Mouse (Mus musculus) small intestine, adult 2 months (tissue): ENCODE data around the gene March6. TPM values are rescaled to one million over a fixed set of nuclear protein-coding genes. Genes with fewer than 3 reads are reported as not detected.
A peak's percentile ranks its signal among the peaks of the same experiment; 100 is the strongest.

Experiments
- H3K27ac ChIP-seq: fragments of 200-500 bp; 2 replicates; pipeline ENCODE4 v1.5.1; 2012; ENCODE audit warnings: low read depth, low read length, control low read depth, inconsistent platforms; ENCODE audit not compliant: insufficient read depth
- H3K27me3 ChIP-seq: fragments of 200-500 bp; 2 replicates; pipeline ENCODE4 v1.6.1; 2012; ENCODE audit warnings: mild to moderate bottlenecking, moderate library complexity, low read length, inconsistent platforms; ENCODE audit not compliant: control insufficient read depth, insufficient read depth
- H3K36me3 ChIP-seq: fragments of 200-500 bp; 2 replicates; pipeline ENCODE4 v1.6.1; 2012; ENCODE audit warnings: mild to moderate bottlenecking, low read length, control low read depth, inconsistent platforms; ENCODE audit not compliant: control insufficient read depth, insufficient read depth
- H3K4me1 ChIP-seq: fragments of 200-500 bp; 2 replicates; pipeline ENCODE4 v1.6.1; 2012; ENCODE audit warnings: low read length, inconsistent platforms, mixed read lengths; ENCODE audit not compliant: control insufficient read depth, insufficient read depth, insufficient read length
- H3K4me3 ChIP-seq: fragments of 200-500 bp; 2 replicates; pipeline ENCODE4 v1.5.1; 2012; ENCODE audit warnings: low read depth, mild to moderate bottlenecking, control low read depth, inconsistent platforms, low read length, moderate library complexity
- CTCF ChIP-seq: fragments of 200-500 bp; IDR thresholded peaks from 2 replicates; pipeline ENCODE4 v1.5.1; 2012; ENCODE audit warnings: low read depth, mild to moderate bottlenecking, control low read depth, inconsistent platforms, low read length, moderate library complexity, mixed read lengths; ENCODE audit not compliant: insufficient replicate concordance, insufficient read length; ENCODE audit errors: extremely low read depth
- POLR2A ChIP-seq: fragments of 200-500 bp; IDR thresholded peaks from 2 replicates; pipeline ENCODE4 v1.6.1; 2012; ENCODE audit warnings: low read depth, mild to moderate bottlenecking, control low read depth, inconsistent platforms, low read length, moderate library complexity
- WGBS: fragments of 180-500 bp; shearing (Covaris S2); methylation state at CpG from one replicate; pipeline ENCODE4 v1.1.7; 2018; 5-methylcytosine and 5-hydroxymethylcytosine counted together
- polyA plus RNA-seq: library from polyadenylated mRNA; depleted of rRNA; stranded (reverse); fragments of >200 nt; gene quantifications from 2 replicates; pipeline ENCODE4 v1.2.3, GENCODE M21; 2012; rRNA removed

Gene March6
- polyA plus RNA-seq, result 9.5 and 18.1 TPM in 2 replicates

DNA sequence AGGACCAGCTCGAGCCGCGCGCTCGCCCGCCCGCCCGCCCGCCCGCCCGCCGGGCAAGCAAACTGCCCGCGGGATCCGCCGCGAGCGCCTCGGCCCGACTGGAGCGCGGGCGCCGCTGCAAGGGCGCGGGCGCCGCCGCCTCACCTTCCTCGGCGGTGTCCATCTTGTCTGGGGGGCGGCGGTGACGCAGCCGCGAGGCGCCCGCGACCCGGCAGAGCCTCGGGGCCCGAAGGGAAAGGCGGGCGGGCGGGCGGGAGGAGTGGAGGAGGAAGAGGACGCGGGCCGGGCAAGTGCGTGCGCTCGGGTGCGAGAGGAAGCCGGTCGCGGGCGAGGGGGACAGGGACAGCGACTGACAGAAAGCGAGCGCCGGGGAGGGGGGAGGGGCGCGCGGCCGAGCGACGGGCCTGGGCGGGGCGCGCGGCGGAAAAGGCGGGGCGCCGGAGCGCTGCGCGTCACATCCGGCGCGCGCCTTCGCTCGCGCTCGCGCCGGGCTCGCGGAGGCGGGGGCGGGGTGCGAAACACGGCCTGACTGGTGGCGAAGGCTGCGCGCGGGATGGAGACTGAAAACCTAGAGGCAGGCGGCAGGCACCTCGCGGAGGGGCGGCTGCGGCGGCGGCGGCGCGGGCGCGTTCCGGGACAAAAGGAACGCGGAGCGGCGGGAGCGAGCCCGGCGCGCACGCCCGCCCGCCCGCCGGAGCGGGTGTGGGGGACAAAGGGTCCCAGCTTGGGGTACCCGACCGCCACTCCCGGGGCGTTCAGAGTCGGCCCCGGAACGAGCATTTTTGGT lies at the start of gene March6:
March6 (minus strand) TSS at position 395 of the 787 bp plus-strand sequence.
- peak within 1 kb of the TSS; percentile 97 for H3K4me3 ChIP-seq
- H3K27ac ChIP-seq, result peak within 1 kb of the TSS; percentile 85
- under 1% methylated on average over 128 of the region's 132 CpGs for WGBS
- H3K36me3 ChIP-seq, result no peaks in the 10 kb centered on the region
- 0 out of 2 replicates have a peak, but pooled peaks cover 3% of the 10 kb centered on the region for H3K4me1 ChIP-seq
- H3K27me3 ChIP-seq, result no peaks in the 10 kb centered on the region
- peak; percentile 69; the same call in 1 of the 2 replicates for TF ChIP-seq POLR2A
- no peak for TF ChIP-seq CTCF

DNA sequence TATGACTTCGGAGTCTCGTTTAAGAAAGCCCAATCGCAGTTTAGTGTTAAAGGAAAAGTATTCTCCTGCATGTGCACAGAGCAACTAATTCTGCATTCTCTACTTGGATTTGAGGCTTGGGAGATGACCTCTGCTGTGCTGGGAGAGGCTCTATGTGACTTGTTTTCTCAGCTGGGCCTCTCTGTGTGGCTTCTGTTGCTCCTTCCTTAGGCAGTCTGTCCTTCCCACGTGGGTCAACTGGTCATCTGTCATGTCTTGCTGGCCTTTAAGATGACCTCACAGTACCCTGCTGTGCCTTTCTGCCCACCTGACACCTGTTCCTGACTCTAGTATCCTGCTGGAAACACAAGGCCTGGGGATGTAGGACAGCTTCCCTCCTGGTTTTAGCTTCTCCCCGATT lies 45.2 kb upstream of the March6 start:
- Histone ChIP-seq H3K4me3 (no peak overlapping the region), H3K4me1 (peaks cover 9% of the 10 kb centered on the region), H3K36me3 (peaks cover 3% of the 10 kb centered on the region), H3K27me3 (no peaks in the 10 kb centered on the region), H3K27ac (no peak overlapping the region)
- TF ChIP-seq CTCF (no peak), POLR2A (no peak)
- WGBS, result 83% methylated on average over 5 of the region's 5 CpGs

DNA sequence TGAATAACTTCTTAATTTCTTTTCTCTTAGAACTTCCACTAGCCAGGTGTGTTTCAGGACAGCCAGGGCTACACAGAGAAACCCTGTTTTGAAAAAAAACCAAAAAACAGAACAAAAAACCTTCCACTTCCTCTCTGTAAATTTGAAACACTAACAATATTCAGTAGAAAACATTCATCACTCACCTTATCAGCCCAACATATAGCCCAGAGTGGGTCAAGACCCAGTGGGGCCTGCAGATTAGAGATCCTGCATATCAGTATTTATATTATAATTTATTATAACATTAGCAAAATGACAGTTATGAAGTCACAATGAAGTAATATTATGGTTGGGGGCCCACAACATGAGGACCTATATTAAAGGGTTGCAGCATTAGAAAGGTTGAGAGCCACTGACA lies 42.8 kb upstream of the March6 start:
- H3K36me3 ChIP-seq, result peaks cover 3% of the 10 kb centered on the region
- H3K4me3 ChIP-seq, result no peak overlapping the region
- H3K27ac ChIP-seq, result no peak overlapping the region
- TF ChIP-seq POLR2A (no peak), CTCF (no peak)
- H3K4me1 ChIP-seq, result peaks cover 20% of the 10 kb centered on the region
- no peaks in the 10 kb centered on the region for H3K27me3 ChIP-seq

DNA sequence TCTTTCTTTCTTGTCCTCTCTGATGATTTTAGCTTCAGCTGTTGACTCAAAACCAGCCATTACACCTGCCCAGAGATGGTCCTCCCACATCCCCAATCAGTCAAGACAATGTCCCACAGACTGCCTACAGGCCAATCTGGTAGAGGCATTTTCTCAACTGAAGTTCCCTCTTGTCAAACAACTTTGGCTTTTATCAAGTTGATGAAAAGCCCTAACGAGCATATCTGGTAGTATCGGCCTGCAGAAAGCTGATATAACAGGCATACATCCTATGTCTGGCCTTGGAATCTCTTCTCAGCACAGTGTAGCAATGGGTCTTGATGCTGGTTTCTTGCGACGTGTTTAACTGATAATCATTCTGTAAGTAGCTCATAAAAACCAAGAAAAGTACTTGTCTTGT lies 42.4 kb upstream of the March6 start:
- peaks cover 3% of the 10 kb centered on the region for H3K36me3 ChIP-seq
- TF ChIP-seq CTCF, result no peak
- no peak for TF ChIP-seq POLR2A
- 88% methylated on average over 4 of the region's 4 CpGs for WGBS
- no peaks in the 10 kb centered on the region for H3K27me3 ChIP-seq
- H3K4me3 ChIP-seq, result no peak overlapping the region
- H3K4me1 ChIP-seq, result peaks cover 23% of the 10 kb centered on the region
- H3K27ac ChIP-seq, result no peak overlapping the region

DNA sequence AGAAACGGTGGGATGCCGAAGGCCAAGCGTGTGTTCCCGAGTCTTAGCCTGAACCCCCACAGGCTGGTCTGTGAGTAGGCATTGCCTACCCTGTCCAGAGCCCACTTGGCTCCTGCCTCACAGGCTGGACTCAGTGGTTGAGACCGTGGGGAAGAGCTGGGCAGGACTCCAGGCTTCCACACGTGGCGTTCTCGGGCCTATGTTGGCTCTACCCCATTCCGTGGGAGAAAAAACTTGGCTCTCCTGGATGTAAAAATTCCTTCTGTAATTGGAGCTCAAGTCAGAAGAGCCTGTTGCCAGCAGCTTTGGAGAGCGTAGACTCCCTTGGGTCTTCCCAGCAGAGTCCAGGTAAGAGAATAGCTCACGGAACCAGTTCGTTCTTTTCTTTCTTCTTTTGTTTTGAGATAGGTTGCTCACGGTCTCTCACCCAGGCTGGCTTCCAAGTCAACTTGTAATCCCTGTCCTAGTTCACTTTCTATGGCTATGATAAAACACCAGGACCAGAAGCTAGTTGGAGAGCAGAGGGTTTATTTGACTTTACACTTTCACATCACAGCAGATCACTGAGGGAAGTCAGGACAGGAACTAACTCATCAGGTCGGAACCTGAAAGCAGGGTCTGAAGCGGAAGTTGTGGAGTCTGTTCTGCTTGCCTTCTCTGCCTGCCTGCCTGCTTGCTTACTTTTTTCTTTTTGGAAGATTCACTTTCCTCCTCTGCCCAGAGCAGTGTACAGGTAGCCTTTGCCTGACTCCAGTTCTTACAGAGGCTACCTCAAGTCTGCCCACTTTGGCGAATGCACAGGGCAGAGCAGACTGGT lies 41.3 kb upstream of the March6 start:
- TF ChIP-seq POLR2A (no peak), CTCF (no peak)
- Histone ChIP-seq H3K4me3 (no peak overlapping the region), H3K27ac (no peak overlapping the region), H3K27me3 (no peaks in the 10 kb centered on the region), H3K36me3 (peaks cover 3% of the 10 kb centered on the region), H3K4me1 (peaks cover 25% of the 10 kb centered on the region)
- WGBS, result 90% methylated on average over 16 of the region's 16 CpGs

DNA sequence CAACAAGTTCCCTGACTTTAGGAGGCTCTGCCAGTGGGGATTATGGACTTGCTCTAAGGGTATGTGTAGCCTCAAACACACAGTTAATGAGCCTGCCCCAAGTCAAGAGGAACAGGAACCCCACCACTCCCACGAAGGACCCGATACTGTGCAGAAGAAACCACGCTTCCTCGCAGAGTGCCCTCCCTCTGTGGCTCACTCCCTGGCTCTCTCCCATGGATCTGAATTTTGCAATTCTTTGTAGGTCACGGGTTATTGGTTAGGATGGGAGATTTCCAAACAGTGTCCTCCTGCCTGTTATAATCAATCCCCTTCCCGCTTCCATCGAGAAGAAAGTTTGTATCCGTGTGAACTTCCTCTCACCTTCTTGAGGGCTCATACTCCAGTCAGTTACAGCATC lies 40.1 kb upstream of the March6 start:
- WGBS, result 92% methylated on average over 8 of the region's 8 CpGs
- H3K36me3 ChIP-seq, result peaks cover 3% of the 10 kb centered on the region

DNA sequence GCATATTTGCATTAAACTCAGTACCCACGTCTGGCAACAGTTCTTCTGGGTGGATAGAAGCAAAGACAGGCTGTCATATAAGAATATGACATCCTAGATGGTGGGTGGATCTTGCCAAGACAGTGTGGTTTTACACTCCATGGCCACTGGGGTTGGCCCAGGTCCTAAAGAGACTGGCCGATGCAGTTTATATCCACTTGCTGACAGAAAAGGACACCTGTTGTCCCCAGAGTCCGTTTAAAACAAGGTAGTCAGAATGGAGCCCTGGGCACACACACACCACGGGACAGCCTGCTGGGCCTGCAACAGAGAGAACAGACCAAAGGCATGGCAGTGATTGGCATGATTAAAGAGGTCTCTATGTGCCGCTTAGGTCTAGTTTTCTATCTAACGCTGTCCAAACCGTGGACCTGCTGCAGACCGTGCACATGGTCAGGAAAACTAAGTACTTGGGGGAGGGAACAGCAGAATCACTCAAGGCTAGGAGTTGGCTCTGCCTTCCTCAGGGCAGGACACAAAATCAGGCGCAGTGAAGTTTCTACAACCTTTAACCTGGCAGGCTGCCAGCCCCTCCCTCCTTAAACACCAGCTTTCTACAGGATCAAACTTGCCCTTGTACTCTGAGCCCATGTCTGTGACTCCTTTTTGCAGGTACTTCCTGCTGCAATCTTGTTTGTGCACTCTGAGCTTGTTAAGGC lies 38.6 kb upstream of the March6 start:
- WGBS, result 18% methylated on average over 9 of the region's 9 CpGs
- no peak for TF ChIP-seq CTCF
- TF ChIP-seq POLR2A, result no peak
- H3K36me3 ChIP-seq, result peaks cover 3% of the 10 kb centered on the region
- H3K4me1 ChIP-seq, result peaks cover 32% of the 10 kb centered on the region
- no peaks in the 10 kb centered on the region for H3K27me3 ChIP-seq
- peak overlapping the region; percentile 50 for H3K4me3 ChIP-seq
- peak overlapping the region; percentile 98 for H3K27ac ChIP-seq

More for the DNA sequence above, 40.1 kb upstream of the March6 start:
- no peak overlapping the region for H3K4me3 ChIP-seq
- H3K27me3 ChIP-seq, result no peaks in the 10 kb centered on the region
- peaks cover 23% of the 10 kb centered on the region for H3K4me1 ChIP-seq
- TF ChIP-seq CTCF, result no peak
- no peak for TF ChIP-seq POLR2A
- peak overlapping the region; percentile 91 for H3K27ac ChIP-seq
